Mouse (Mus musculus) C2C12 (cell line): ENCODE data around the gene 1700020N01Rik.

ENCODE experiments used
- CEBPB ChIP-seq: IDR thresholded peaks from one replicate; pipeline ENCODE4 v1.6.1; 2011; ENCODE audit warnings: low read depth, mild to moderate bottlenecking, control low read depth, moderate library complexity
- CTCF ChIP-seq: IDR thresholded peaks from one replicate; pipeline ENCODE4 v1.5.1; 2011; ENCODE audit not compliant: control insufficient read depth, insufficient read depth, insufficient read length
- FOSL1 ChIP-seq: IDR thresholded peaks from one replicate; pipeline ENCODE4 v1.8.0; 2011; ENCODE audit warnings: mild to moderate bottlenecking, low read length; ENCODE audit not compliant: poor library complexity, insufficient read depth, severe bottlenecking
- MAX ChIP-seq: IDR thresholded peaks from one replicate; pipeline ENCODE4 v1.6.1; 2011; ENCODE audit warnings: mild to moderate bottlenecking, control low read depth
- MYOD1 ChIP-seq: IDR thresholded peaks from one replicate; pipeline ENCODE4 v1.6.1; 2011; ENCODE audit warnings: low read depth; ENCODE audit not compliant: control insufficient read depth, insufficient read length
- MYOG ChIP-seq: IDR thresholded peaks from one replicate; pipeline ENCODE4 v1.6.1; 2011; ENCODE audit not compliant: control insufficient read depth, insufficient read length; ENCODE audit errors: extremely low read depth
- USF1 ChIP-seq: IDR thresholded peaks from one replicate; pipeline ENCODE4 v1.6.1; 2011; ENCODE audit warnings: low read depth, mild to moderate bottlenecking, control low read depth, moderate library complexity

- TF ChIP-seq CTCF, result no peak
- peak; percentile 23 for TF ChIP-seq MAX
- TF ChIP-seq MYOD1, result peak; percentile 97
- TF ChIP-seq MYOG, result no peak
- no peak for TF ChIP-seq FOSL1
- TF ChIP-seq CEBPB, result no peak
- TF ChIP-seq USF1, result peak; percentile 27
Observed at GRCm38 (mm10) chr10:21632687-21633086, 39.7 kb downstream of the 1700020N01Rik start.
